Mouse (Mus musculus): ENCODE data around the gene Iqgap2. TPM values are rescaled to one million over a fixed set of nuclear protein-coding genes. Genes with fewer than 3 reads are reported as not detected.

The Iqgap2 gene
- polyA plus RNA-seq, 1 experiment from 2014 or later: 12.7 TPM

DNA sequence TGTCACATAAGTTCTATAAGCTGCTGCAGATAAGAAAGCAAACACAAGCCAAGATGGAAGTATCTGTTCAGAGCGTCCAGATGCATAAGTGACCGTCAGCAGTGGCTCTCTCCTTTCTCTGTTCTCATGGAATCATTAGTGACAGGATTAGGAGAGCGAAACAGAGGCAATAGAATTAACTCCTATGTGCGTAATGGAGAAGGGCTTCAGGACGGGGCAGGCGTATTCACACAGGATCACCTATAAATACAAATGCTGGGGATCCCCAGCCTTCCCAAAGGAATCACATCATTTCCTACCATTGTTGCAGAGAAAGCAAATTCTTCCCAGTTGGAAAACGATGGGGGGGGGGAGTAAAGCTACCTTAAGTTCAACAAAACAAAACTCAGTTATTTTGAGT, 232.3 kb downstream of the Iqgap2 start:
- no peak for DNase-seq (ENCODE audit: low spot score)

- DNase-seq (ENCODE audit: low spot score): peak; percentile 2
These were observed 234.6 kb downstream of the Iqgap2 start for GRCm38 (mm10) chr13:95657171-95657570.

DNA sequence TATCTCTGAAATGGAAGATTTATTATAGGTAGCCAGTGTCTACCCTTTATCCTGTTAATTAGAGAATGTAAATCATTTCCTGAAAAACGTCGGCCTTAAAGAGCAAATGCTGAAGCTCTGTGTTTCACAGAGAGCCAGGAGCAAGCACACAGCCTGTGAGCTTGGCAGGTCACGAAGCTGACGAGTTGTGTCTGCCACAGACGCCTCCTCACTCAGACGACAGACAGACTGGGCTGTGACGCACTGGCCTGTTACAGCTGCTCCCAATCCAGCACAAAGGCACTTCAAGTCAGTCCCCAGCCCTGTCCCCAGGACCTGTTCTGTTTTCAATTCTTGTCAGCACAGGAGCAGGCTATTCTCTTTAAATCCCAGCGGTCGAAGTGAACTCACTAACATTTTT, 236.4 kb downstream of the Iqgap2 start:
- no peak for DNase-seq (ENCODE audit: low spot score)

GRCm38 (mm10) chr13:95653696-95654095, 238.0 kb downstream of the Iqgap2 start:
- no peak for DNase-seq (ENCODE audit: low spot score)

GRCm38 (mm10) chr13:95651870-95652668, 239.7 kb downstream of the Iqgap2 start:
- DNase-seq (ENCODE audit: low spot score): no peak

- DNase-seq (ENCODE audit: low spot score): no peak
These were observed 241.8 kb downstream of the Iqgap2 start for GRCm38 (mm10) chr13:95649941-95650340.

DNA sequence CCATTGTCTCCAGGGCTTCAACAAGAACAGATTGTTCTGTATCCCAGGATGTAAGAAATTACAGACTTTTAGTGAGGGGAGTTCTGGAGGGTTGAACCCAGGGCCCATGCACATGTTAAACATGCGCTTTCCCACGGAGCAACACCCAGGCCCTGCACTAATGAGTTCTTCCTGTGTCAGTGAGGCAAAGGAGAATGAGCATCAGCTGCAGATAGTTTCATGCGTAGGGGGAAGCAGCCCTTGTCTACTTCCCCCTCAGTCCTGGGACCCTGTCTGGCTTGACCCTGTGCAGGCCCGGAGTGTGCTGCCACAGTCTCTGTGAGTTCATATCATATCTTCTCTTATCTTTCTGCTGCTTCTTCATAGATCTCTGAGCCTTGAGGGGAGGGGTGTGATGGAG, 244.5 kb downstream of the Iqgap2 start:
- DNase-seq (ENCODE audit: low spot score): no peak

DNA sequence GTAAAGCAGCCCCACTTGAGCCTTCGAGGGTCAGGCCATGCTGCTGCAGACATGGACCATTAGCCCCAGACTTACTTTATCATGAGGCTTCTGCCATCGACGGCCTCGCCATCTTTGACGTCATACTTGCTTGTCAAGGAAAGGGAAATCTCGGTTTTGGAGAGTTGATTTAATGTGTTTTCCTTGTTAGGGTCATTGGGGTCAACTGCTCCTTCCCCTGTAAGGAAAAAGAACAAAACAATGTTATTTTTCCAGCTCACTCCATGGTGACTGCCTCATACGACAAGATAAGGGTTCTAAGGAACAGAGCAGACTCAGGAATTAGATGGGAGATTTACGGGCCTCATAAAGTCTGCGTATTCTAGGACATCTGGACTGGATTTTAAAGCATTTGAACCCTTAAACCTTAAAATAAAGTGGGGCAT, 245.0 kb downstream of the Iqgap2 start:
- DNase-seq (ENCODE audit: low spot score): no peak

GRCm38 (mm10) chr13:95643740-95644139, 248.0 kb downstream of the Iqgap2 start:
- DNase-seq (ENCODE audit: low spot score): no peak

- no peak for DNase-seq (ENCODE audit: low spot score)
These were observed 250.4 kb downstream of the Iqgap2 start for GRCm38 (mm10) chr13:95641061-95641986.

- no peak for DNase-seq (ENCODE audit: low spot score)
These were observed 251.3 kb downstream of the Iqgap2 start for GRCm38 (mm10) chr13:95640408-95640807.

DNA sequence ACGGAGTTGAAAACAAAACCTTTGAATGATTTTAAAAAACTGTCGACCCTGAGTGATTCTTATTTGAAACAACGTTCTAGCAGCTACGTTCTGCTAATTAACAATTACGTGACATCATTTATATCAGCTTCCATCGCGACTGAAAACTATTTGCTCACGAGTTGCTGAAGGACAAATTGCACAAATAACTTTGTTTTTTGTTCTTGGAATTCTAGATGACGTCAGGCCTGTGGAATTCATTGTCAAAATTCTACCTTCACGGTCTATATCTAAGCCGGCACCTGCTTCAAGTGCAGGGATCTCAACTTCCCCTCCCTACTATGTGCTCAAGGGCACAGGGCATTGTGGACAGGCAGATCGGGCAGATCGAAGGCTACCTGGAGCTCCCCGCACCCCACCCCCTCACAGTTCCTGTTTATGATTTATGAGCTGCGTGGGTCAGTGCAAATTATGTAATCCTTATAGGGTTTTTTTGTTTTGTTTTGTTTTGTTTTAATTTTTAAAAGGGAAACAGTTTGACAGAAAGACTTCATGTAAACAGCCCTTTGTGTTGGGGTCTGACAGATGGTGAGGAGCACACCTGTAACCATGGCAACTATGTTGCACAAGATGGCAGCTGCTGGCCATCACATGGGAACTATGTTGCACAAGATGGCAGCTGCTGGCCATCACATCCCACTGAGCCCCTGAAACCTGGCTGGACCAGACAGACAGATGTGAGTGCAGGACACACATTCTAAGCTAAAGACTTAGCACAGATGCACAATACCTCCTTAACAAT, 252.2 kb downstream of the Iqgap2 start:
- no peak for DNase-seq (ENCODE audit: low spot score)

GRCm38 (mm10) chr13:95638894-95639293, 252.8 kb downstream of the Iqgap2 start:
- no peak for DNase-seq (ENCODE audit: low spot score)

GRCm38 (mm10) chr13:95637737-95638136, 254.0 kb downstream of the Iqgap2 start:
- DNase-seq (ENCODE audit: low spot score): no peak

GRCm38 (mm10) chr13:95635301-95635700, 256.4 kb downstream of the Iqgap2 start:
- DNase-seq (ENCODE audit: low spot score): no peak

- DNase-seq (ENCODE audit: low spot score): no peak
These were observed 257.3 kb downstream of the Iqgap2 start for GRCm38 (mm10) chr13:95634451-95634850.

- DNase-seq (ENCODE audit: low spot score): no peak
These were observed 258.3 kb downstream of the Iqgap2 start for GRCm38 (mm10) chr13:95633384-95633783.

DNA sequence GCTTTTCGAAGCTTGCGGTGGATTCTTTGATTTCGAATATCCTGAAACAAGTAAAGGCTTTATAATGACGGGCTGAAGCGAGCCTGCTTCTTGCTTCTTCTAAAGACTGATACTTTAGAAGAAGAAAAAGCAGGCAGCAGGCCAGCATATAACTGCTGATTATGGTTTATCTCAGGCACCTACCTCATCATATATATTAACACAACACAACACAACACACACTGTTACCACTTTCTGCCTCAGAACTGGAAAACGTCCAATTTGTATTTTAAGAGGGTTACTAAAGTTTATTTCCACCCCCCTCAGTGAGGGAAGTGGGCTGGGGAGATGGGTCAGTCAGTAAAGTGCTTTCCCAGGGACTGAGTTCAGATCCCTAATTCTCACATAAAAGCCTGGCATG, 259.6 kb downstream of the Iqgap2 start:
- no peak for DNase-seq (ENCODE audit: low spot score)

DNA sequence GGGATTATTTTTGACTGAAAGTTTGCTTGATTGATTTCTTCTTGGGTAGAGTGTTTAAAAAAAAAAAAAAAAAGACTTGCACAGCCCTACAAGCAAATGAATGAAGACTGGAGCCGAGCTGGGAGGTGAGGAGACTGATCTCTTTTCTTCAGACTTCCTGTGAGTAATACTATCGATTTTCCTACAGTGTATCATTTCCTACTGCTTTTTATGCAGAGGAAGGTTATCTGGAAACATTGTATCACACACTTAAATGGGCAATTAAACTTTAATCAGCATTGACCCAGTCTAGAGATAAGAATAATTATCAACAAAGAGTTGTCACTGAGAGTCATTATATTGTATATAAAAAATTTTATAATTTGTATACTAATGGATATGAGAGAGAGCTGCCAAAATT, 261.0 kb downstream of the Iqgap2 start:
- DNase-seq (ENCODE audit: low spot score): no peak

DNA sequence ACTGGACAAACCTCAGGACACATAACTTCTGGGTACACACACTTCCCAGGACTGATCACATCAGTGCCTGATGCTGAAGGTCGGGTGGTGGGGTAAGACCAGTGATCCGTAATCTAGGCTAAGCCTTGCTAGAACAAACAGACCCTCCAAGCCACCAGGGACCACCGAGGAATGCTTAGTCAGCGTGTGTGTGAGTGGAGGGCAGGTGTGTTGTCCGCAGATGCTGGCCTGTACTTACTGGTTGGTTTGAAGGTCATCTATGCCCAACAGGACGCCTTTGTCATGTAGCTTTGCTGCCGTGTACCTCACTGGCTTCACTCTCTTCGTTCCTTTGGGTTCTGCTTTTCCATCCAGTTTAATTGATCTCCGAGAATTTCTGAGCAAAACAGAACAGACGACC, 262.0 kb downstream of the Iqgap2 start:
- no peak for DNase-seq (ENCODE audit: low spot score)

DNA sequence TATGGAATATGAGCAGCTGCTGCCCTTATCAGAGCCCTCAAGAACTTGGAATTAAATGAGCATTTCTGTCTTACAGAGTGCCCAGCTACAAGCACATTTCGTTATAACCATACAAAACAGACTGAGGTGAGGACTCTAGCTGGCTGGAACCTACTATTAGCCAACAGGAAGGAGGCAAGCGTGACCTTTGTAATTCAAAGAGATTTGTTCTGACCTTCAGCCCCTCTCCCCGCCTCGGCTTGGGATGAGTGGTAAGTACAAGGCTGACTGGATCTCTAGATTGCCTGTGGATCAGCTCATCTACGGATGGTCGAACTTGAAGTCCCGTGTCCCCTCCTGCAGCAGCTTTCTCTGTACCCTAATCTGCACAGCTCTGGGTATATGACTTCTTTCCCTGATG, 265.0 kb downstream of the Iqgap2 start:
- no peak for DNase-seq (ENCODE audit: low spot score)

GRCm38 (mm10) chr13:95623042-95623441, 268.7 kb downstream of the Iqgap2 start:
- DNase-seq (ENCODE audit: low spot score): no peak
